Mouse (Mus musculus) kidney, postnatal 14 days (tissue): ENCODE measurements around the gene Gm20747.
"Not testable (repeated sequence)": the region's sequence is repeated elsewhere in the genome, so short reads cannot be mapped to it uniquely, and the experiment has no call there.

Experiments
- DNase-seq: peaks from one replicate; pipeline ENCODE4 v3.0.0; 2022; ENCODE audit warnings: mixed read lengths

Gm20747 gene

GRCm38 (mm10) chrY:53418191-53418590, at the start of gene Gm20747:
Gene Gm20747, minus strand, starts transcription at chrY:53418291.
- DNase-seq = not testable (repeated sequence)
